Mouse (Mus musculus) left cerebral cortex, adult 9 months (tissue): ENCODE results near the gene Ltbp2.

ENCODE experiments used
- DNase-seq, 2 experiments: peaks; one replicate each; pipeline ENCODE4 v3.0.0; 2022; ENCODE audit warnings: low spot score in 2 of 2

Ltbp2 gene

DNA sequence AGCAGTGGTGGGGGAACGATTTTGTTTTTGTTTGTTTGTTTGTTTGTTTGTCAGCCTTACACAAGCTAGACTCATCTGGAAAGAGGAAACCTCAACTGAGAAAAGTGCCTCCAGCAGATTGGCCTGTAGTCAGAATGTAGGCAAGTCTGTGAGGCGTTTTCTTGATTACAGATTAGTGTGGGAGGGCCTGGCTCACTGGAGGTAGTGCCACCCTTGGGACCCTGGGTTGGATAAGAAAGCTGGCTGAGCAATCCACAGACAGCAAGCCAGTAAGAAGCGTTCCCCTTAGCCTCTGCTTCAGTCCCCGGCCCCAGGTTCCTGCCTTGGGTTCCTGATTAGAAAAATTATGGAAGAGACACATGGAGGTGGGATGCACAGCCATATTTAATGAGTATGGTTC, 36.4 kb downstream of the Ltbp2 start:
- DNase-seq = no peak

DNA sequence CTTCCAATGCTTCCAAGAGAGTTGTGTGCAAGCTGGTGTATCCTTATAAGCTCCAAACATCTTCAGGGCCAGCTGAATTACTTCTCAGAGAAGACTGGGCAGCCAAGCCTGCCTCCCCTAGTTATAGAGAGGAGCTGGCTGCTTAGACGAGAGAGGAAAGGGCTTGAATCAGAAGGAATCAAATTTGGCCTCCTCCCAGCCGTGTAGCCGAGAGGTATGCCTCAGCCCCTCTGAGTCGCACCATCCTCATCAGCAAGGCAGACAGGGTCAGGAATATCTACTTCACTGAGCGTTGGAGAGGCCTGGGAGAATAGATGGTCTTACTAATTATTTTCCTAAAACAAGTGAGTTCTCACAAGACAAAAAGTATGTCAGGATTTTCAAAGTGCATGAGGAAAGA, 40.7 kb downstream of the Ltbp2 start:
- no peak for DNase-seq

GRCm38 (mm10) chr12:84834773-84835172, 41.6 kb downstream of the Ltbp2 start:
- no peak for DNase-seq

- no peak for DNase-seq
Measured at GRCm38 (mm10) chr12:84831648-84832047, 44.7 kb downstream of the Ltbp2 start.

GRCm38 (mm10) chr12:84831141-84831540, 45.2 kb downstream of the Ltbp2 start:
- no peak for DNase-seq

- DNase-seq = no peak
Measured at GRCm38 (mm10) chr12:84830438-84830837, 45.9 kb downstream of the Ltbp2 start.

- no peak for DNase-seq
Measured at GRCm38 (mm10) chr12:84829913-84830312, 46.4 kb downstream of the Ltbp2 start.

- DNase-seq = no peak
Measured at GRCm38 (mm10) chr12:84829109-84829724, 47.1 kb downstream of the Ltbp2 start.

- no peak for DNase-seq
Measured at GRCm38 (mm10) chr12:84827384-84827933, 48.9 kb downstream of the Ltbp2 start.

- DNase-seq = no peak
Measured at GRCm38 (mm10) chr12:84824203-84824602, 52.1 kb downstream of the Ltbp2 start.

DNA sequence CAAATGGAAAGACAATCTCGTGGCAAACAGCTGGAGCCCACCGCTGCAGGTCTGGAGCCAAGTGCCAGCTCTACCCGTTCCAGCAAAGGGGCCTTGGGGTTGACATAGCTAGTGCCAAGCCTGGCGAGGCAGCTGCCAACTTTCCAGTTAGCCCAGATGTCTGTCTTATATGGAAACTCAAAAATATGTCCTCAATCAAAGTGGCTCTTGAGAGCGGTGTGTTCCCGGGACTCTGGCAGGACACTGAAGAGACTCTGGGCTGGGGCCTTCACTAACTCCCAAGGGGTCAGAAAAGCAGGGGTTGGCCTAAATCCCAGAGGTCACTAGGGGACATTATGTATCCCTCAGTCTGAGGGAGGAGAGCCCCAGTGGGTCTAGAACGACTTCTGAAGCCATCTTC, 52.7 kb downstream of the Ltbp2 start:
- no peak for DNase-seq

- DNase-seq = peak in 1 of 2 experiments; percentile 49
Measured at GRCm38 (mm10) chr12:84819236-84820168, 56.8 kb downstream of the Ltbp2 start.

GRCm38 (mm10) chr12:84818496-84818895, 57.8 kb downstream of the Ltbp2 start:
- DNase-seq = no peak

GRCm38 (mm10) chr12:84814663-84815325, 61.5 kb downstream of the Ltbp2 start:
- no peak for DNase-seq

GRCm38 (mm10) chr12:84813773-84814172, 62.6 kb downstream of the Ltbp2 start:
- no peak for DNase-seq

GRCm38 (mm10) chr12:84812004-84812403, 64.3 kb downstream of the Ltbp2 start:
- DNase-seq = no peak

GRCm38 (mm10) chr12:84811510-84811909, 64.8 kb downstream of the Ltbp2 start:
- no peak for DNase-seq

DNA sequence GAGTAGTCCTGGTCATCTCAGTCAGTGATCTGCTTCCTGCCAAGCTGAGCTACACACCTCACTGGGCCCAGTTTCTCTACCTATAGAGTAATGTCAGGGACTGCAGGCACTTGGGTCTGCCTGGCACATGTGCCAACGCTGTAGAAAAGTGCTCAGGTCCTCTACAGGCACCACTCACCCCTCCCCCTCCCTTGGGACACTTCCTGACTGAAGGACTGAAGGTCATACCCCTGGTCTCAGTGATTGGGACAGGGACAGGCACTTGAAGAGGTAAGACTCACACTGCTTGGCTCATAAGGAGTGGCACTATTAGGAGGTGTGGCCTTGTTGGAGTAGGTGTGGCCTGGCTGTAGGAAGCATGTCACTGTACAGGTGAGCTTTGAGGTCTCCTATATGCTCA, 65.5 kb downstream of the Ltbp2 start:
- DNase-seq = no peak

GRCm38 (mm10) chr12:84809033-84809432, 67.3 kb downstream of the Ltbp2 start:
- DNase-seq = no peak

DNA sequence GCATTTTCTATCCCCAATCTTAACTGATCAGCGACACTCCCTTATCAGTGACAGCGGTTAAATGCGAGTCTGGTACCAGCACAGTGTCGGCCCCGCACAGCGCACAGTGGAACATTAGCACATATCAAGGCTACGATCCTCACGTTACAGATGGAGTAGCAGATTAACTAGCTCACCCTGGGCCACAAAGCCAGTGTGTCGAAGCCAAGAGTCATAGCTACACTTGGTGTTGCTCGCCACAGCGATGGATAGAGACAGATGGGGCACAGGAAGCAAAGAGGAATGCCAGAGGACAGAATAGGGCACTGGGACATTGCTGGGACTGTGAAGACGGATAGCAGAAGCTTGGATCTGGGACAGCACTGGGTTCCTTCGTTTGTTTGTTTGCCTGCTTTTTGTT, 69.0 kb downstream of the Ltbp2 start:
- no peak for DNase-seq

DNA sequence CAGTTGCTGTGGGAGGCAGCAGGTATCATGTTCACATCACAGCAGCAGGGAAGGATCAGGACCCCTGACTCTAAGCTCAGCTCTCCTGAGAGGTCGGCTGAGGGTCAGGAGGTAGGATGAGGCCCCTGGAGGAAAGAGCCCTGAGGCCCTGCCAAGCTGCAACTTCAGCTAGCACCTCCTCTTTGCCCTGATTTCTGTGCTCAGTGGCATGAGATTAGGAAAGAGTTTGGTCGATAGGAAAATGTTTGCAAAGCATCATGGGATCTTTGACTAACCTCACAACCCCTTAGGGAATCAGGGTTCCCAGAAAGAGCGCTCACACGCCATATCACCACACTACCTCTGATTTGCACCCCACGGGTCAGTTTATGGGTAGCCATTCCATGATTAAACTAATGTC, 69.6 kb downstream of the Ltbp2 start:
- no peak for DNase-seq

- no peak for DNase-seq
Measured at GRCm38 (mm10) chr12:84806010-84806409, 70.3 kb downstream of the Ltbp2 start.
